Mouse (Mus musculus): ENCODE data around the gene Ccdc40.
A peak's percentile ranks its signal among the peaks of the same experiment; 100 is the strongest.
"Not testable (repeated sequence)": the region's sequence is repeated elsewhere in the genome, so short reads cannot be mapped to it uniquely, and the experiment has no call there.

Ccdc40 gene

DNA sequence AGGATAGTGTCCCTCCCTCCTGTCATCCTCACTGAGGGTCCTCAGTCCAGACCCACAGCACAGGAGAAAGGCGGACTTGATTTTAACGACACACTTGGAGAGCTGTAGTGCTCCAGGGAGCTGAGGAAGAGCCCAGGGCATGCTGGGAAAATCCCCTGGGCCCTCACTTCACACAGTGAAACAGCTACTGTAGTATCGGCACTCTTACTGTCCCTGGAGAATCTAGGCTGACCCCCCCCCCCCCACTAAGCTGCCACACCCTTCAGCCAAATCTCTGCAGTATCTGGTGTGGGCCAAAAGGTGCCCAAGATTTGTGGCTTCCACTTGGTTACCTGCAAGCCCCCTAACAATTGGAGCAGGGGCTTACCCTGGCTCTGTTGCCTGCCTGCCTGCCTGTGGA is 8.6 kb downstream of the Ccdc40 start:
- DNase-seq (ENCODE audit: low spot score) = no peak

- no peak for DNase-seq (ENCODE audit: low spot score)
These were observed 9.4 kb downstream of the Ccdc40 start for GRCm38 (mm10) chr11:119237568-119238304.

DNA sequence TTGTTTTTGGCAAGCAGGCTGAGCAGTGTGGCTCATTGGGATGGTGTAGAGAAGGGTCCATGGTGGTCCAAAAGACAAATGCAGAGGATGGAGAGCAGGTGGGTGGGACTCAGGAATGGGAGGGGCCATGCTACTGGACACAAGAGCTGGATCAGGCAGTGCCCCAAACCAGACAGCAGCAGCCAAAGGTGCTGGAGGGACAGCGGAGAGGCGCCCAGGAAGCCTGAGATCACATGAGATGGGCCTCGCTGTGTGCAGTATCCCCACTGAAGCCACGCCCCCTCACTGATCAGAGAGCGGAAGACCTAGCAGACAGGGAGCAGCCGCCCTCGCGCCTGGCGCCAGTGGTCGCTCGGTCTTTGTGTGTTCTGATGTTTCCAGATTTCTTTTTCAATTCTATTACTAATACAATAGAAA is 9.9 kb downstream of the Ccdc40 start:
- DNase-seq (ENCODE audit: low spot score) = no peak

DNA sequence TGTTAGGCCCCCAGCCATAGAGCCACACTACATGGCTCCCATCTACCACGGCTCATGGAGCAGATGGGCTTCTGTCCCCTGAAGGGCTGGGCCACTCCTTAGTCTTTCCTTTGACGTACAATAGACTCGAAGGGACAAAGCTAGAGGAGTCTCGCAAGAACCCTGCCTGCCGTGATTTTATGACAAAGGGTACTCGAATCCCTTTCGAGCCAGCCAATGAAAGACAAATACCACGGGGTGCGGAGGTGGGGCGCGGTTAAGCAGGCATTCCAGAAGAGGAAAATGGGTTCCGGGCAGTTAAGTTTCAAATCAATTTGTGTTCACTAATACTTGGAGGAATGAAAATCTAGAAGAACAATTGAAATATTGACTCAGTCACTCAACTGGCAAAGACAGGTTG is 11.1 kb downstream of the Ccdc40 start:
- DNase-seq (ENCODE audit: low spot score) = no peak

- not testable (repeated sequence) for DNase-seq (ENCODE audit: low spot score)
These were observed 17.2 kb downstream of the Ccdc40 start for GRCm38 (mm10) chr11:119245543-119245942.

DNA sequence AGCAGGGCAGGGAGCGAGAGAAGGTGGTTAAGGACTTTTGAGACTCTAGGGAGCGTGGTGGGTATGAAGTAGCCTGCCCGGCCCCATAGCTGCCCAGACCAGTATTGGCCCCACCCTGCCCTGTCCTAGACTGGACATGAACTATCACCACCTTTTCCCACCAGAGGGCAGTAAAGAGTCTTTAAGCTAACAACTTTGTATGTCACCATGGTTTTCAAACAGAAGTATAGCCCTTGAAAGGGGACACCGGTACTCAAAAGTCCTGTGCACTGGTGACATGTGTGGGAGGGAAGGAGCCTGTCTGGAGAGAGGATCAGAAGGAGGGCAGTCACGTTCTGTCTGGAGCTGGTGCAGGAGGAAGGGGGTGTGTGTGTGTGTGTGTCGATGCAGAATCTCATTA is 20.6 kb downstream of the Ccdc40 start:
- DNase-seq (ENCODE audit: low spot score) = peak; percentile 73

- DNase-seq (ENCODE audit: low spot score) = no peak
These were observed 22.6 kb downstream of the Ccdc40 start for GRCm38 (mm10) chr11:119250998-119251397.

- DNase-seq (ENCODE audit: low spot score) = peak; percentile 33
These were observed 24.6 kb downstream of the Ccdc40 start for GRCm38 (mm10) chr11:119252854-119253541.

DNA sequence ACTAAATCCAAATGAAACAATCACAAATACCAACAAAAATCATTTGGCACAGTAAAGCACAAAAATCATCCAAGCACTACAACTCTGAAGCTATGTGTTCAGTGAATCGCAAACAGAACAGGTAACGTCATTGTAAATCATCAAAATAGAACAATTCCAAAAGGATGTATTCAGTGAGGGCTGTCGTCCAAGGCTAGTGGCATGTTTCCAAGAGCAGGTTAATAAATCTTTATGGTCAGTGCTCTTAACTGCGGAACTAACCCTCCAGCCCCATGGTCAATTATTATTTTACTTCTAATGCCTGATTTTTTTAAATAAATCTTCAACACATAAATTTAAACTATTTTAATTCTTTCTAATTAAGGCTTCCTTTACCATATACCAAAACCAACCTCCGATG is 28.2 kb downstream of the Ccdc40 start:
- DNase-seq (ENCODE audit: low spot score) = not testable (repeated sequence)

DNA sequence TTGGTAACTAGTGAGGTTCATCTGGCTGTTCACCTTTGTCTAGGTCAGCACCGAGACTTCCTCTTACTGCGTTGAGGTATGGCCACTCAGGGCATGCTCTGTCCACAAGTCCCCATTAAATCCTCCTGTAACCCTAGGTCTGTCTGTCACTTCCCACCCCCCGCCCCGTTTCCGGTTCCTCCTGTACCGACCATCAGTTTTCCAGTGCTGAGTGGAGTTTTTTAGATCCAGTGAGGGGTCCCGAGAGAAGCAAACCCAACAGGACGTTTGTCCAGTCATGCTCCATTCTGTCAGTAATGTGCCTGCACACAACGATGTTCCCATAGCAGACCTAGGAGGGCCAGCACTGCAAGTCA is 29.8 kb downstream of the Ccdc40 start:
- no peak for DNase-seq (ENCODE audit: low spot score)

DNA sequence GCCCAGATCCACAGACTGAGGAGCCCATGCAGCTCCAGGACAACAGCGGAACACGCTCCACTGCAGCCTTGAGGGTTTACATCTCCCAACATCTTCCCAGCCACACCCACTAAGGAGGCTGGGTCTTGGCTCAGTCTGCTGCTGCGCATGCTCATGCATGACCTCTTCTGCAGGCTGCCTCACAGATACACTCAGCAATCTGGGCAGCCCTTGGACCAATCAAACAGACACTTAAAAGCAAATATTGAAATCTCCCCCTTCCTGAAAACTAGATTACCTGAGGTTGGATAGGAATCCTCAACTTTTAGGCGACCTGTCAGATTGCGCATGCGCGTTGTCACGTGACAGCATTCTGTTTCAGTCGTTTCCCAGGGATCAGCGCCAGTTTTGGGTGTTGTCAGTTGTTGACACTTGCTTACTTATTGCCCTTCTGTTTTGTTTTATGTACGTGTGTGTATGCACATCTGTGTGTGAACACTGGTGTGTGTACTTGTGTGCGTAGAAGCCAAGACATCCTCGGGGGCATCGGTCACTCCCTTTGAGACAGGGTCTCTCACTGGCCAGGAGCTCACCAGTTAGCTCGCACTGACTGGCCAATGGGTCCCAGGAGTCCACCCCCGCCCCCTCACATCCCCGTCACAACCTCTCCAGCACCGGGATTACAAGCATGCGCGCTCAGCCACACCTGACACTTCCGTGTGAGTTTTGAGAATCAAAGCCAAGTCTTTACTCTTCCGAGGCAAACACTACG is 30.4 kb downstream of the Ccdc40 start:
- peak; percentile 54 for DNase-seq (ENCODE audit: low spot score)

- no peak for DNase-seq (ENCODE audit: low spot score)
These were observed 31.6 kb downstream of the Ccdc40 start for GRCm38 (mm10) chr11:119259977-119260376.

GRCm38 (mm10) chr11:119264413-119264812 is 36.0 kb downstream of the Ccdc40 start:
- DNase-seq (ENCODE audit: low spot score) = no peak

DNA sequence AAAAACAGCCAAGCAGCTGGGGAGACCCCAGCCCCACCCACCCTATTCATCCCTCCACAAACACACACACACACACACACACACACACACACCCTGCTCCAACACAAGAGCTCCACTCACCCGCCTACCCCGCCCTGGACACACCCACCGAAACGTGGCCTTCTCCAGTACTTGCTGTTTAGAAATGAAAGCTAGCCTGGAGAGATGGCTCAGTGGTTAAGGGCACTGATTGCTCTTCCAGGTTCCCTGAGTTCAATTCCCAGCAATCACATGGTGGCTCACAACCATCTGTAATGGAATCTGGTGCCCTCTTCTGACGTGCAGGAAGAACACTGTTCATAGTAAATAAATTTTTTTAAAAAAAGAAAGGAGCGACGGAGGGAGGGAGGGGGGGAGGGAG is 37.4 kb downstream of the Ccdc40 start:
- no peak for DNase-seq (ENCODE audit: low spot score)

- peak; percentile 27 for DNase-seq (ENCODE audit: low spot score)
These were observed 38.9 kb downstream of the Ccdc40 start for GRCm38 (mm10) chr11:119267241-119267674.

- DNase-seq (ENCODE audit: low spot score) = peak; percentile 97
These were observed 39.6 kb downstream of the Ccdc40 start, which contains the start of gene Gaa for GRCm38 (mm10) chr11:119267768-119268556. Gene Gaa, plus strand, starts transcription at chr11:119267887.

- DNase-seq (ENCODE audit: low spot score) = no peak
These were observed 40.3 kb downstream of the Ccdc40 start for GRCm38 (mm10) chr11:119268557-119269195.

- DNase-seq (ENCODE audit: low spot score) = not testable (repeated sequence)
These were observed 44.1 kb downstream of the Ccdc40 start for GRCm38 (mm10) chr11:119272492-119272891.

DNA sequence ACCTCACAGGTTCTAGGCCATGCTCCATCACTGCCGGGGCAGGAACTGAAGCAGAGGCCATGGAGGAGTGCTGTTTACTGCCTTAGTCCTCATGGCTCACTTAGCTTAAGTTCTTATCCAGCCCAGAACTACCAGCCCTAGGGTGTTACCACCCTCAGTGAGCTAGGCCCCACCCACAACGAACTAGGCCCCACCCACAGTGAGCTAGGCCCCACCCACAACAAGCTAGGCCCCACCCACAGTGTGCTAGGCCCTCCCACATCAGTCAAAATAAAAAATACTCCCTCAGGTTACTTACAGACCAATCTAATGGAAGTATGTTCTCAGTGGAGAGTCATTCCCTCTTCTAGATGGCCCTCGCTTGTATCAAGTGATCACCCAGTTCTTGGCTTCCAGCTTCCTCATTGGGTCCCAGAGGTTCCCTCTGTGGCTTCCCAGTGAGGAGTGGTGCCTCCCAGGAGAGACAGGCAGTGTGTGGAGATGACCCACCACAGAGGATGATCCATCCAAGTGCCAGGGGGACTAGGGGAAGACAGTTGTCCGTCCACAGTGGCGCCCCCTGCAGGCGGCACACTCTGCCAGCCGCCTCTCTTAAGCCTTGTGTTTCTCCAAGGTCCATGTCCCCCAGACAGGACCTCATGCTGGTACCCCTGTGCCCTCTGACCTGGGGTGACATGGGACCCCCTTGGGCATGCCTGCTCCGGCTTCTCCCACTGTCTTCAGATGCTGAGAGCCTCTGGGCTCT is 45.0 kb downstream of the Ccdc40 start:
- DNase-seq (ENCODE audit: low spot score) = no peak

GRCm38 (mm10) chr11:119281030-119281429 is 52.7 kb downstream of the Ccdc40 start:
- DNase-seq (ENCODE audit: low spot score) = no peak

Measured in ovary, postnatal 14 days (tissue).